Mouse (Mus musculus): ENCODE results near the gene Ubn1.

Ubn1 gene

GRCm38 (mm10) chr16:5071974-5072373 lies 22.1 kb downstream of the Ubn1 start:
- DNase-seq (ENCODE audit: low read depth, low spot score): no peak

DNA sequence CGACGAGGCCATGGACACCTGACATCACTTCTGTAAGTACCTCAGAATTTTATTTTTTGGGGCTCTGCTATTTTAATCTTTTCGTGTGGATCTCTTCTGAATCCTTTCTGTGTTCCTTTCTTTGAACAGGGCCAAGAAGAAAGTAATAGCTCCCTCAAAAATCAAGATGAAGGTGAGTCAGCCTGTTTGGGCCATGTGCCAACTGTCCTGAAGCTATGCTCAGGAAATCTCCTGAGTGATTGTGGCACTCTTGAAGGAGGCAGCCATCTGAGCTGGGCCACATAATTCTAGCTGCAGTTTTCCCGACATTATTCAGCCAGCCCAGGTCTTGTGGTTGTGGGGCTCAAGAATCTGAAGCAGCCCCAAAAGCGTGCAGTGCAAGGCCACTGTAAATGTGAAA lies 24.5 kb downstream of the Ubn1 start:
- no peak for DNase-seq (ENCODE audit: low read depth, low spot score)

DNA sequence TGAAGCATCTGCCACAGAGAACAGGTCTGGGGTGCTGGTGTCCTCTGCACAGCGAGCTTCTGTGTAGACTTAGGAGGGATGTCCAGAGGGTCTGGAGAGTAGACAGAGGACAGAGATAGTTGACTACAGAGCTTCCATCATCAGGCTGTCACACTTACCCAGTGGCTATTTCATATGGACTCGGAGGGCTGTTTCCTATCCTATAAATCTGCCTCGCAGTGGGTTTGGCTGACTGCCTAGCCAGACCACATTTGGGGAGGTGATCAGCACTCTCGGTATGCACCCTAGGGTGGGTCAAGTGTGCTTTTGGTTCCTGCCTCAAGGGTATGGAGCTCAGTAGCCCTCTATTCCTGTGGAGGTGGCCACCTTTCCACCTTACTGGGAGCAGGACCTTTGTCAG lies 35.3 kb downstream of the Ubn1 start:
- no peak for DNase-seq (ENCODE audit: low read depth, low spot score)

- no peak for DNase-seq (ENCODE audit: low read depth, low spot score)
These were observed 36.3 kb downstream of the Ubn1 start for GRCm38 (mm10) chr16:5086179-5086578.

DNA sequence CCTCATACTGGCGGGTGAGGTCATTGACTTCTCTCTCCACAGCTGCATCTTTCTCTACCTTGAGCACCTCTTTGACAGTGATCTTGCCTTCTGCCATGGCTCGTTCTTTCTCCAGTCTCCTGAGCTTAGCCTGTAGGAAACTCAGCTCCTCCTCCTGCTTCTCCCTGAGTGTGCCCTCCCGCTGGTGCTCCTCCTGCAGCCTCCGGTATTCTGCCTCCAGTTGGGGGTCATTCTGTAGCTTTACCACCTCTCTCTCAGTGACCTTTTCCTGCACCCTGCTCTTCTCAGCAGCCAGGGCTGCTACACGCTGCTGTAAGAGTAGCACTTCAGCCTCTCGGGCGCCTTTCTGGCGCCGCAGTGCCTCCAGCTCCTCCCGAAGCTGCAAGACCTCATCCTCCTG lies 39.2 kb downstream of the Ubn1 start:
- DNase-seq (ENCODE audit: low read depth, low spot score): peak; percentile 23

- DNase-seq (ENCODE audit: low read depth, low spot score): no peak
These were observed 43.4 kb downstream of the Ubn1 start for GRCm38 (mm10) chr16:5093285-5093684.

DNA sequence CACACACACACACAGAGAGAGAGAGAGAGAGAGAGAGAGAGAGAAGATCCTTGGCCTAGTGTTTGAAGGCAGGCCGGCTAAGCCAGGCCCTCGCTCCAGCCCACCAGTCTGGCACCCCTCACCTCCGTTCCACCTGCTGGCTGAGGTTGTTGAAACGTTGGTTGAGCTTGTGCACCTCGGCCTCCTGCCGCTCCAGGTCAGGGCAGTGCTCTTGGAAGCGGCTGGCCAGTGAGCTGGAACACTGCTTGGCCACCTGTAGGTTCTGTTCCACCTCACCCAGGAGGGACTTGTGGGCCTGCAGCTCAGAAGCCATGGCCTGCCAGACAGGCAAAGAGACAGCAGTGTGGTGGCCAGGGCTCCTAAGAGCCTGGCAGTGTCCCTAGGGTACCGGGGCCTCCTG lies 46.6 kb downstream of the Ubn1 start:
- no peak for DNase-seq (ENCODE audit: low read depth, low spot score)

DNA sequence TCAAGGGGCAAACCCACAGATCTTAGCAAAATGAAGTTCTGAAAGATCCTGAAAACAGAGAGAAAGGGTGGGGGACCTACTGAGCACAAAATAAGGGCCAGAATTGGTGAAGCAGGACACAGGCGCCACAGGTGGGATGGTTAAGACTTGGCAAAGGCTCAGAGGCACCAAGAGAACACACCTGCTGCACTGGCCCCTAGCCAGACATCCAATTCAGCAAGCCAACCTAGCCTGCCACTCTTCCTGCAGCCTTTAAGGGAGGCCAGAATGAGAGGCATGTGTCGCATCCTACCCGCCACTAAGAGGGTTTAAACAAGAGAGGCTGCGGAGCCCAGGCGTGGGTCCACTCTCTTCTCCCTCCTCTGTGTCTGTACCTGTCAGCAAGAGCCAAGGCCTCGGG lies 51.1 kb downstream of the Ubn1 start:
- peak; percentile 7 for DNase-seq (ENCODE audit: low read depth, low spot score)

DNA sequence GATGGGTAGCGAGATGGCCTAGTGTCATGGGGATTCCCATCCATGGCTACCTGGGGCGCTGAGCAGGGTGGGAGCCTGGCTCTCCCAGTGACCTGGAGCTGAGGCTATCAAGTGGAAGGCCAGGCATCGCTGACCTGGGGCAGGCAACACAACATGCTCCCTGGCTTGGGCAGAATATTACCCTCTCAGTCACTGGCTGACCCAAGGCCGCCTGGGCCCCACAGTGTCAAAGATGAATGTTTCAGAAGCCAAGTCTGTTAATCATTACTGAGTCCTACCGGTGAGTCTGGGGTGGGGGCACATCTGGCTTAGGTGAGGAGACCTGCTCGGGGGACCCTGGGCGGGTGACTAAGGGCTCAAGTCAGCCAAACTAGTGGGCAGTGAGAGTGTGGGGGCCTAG lies 60.0 kb downstream of the Ubn1 start:
- no peak for DNase-seq (ENCODE audit: low read depth, low spot score)

DNA sequence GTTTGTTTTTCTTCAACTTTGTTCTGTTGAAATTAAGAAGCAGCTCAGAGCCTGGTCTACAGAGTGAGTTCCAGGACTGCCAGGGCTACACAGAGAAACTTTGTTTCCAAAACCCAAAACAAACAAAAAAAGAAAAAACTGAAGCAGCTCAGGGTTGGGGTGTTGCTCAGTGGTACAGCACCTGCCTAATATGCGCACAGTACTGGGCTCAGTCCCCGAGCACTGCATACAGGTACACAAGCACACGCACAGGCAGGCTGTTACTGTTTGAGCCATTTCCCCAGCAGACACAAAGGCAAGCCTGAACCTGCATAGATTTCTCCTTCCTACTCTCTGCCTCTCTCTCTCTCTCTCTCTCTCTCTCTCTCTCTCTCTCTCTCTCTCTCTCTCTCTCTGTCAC lies 61.2 kb downstream of the Ubn1 start:
- DNase-seq (ENCODE audit: low read depth, low spot score): no peak

- DNase-seq (ENCODE audit: low read depth, low spot score): no peak
These were observed 63.2 kb downstream of the Ubn1 start for GRCm38 (mm10) chr16:5113002-5113550.

DNA sequence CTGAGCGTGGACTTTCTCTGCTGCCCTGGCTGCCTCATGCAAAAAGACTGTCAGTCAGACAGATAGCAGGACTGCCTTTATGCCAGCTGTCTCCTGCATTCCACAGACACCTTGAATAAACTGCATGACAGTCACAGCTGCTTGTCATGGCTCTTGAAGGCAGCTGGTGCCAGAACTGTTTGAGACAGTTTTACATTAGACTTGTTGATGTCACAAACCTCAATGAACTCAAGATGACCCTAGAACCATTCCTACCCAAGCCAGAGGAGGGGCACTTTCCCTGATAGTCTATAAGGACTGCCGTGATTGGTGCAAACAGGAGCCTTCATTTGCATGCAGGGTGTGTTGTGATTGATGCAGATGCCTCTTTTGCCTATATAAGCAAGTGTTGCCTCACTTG lies 63.7 kb downstream of the Ubn1 start:
- peak; percentile 67 for DNase-seq (ENCODE audit: low read depth, low spot score)

DNA sequence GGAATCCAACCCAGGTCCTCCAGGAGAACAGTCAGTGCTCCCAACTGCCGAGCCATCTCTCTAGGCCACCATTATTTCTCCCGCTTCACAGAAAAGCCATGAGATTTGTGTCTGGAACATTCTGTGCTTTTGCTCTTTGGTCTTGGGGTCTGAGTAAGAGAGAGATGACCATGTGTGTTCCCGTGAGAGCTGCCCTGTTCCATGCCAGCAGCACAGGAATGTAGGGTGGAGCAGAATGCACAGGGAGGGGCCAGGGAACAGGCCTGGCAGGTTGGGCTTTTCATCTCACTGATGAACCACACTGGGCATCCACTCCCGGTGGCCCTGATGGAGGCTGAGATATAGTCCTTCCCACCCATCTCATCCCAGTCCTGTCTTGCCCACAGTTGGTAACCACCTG lies 69.5 kb downstream of the Ubn1 start:
- no peak for DNase-seq (ENCODE audit: low read depth, low spot score)

- DNase-seq (ENCODE audit: low read depth, low spot score): no peak
These were observed 70.0 kb downstream of the Ubn1 start for GRCm38 (mm10) chr16:5119845-5120244.

DNA sequence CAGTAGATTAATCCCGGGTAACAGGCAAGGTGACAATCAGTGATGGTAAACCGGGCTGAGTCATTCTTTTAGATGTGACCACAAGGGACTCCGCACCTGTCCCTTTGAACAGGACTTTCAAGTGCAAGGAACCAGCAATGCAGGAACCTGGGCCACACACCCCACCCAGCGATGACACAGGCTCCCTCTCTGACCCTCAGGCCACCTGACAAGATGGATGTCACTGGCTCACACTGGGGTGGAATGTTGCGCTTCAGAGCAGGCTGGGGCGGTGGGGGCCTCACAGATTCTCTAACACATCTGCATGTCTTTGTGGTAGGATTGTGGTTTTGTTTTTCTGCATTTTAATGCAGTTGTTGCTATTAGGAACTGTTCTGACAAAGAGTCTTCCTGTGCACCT lies 73.6 kb downstream of the Ubn1 start:
- DNase-seq (ENCODE audit: low read depth, low spot score): no peak

- no peak for DNase-seq (ENCODE audit: low read depth, low spot score)
These were observed 80.3 kb downstream of the Ubn1 start for GRCm38 (mm10) chr16:5130196-5130595.

GRCm38 (mm10) chr16:5130766-5131165 lies 80.9 kb downstream of the Ubn1 start:
- no peak for DNase-seq (ENCODE audit: low read depth, low spot score)

DNA sequence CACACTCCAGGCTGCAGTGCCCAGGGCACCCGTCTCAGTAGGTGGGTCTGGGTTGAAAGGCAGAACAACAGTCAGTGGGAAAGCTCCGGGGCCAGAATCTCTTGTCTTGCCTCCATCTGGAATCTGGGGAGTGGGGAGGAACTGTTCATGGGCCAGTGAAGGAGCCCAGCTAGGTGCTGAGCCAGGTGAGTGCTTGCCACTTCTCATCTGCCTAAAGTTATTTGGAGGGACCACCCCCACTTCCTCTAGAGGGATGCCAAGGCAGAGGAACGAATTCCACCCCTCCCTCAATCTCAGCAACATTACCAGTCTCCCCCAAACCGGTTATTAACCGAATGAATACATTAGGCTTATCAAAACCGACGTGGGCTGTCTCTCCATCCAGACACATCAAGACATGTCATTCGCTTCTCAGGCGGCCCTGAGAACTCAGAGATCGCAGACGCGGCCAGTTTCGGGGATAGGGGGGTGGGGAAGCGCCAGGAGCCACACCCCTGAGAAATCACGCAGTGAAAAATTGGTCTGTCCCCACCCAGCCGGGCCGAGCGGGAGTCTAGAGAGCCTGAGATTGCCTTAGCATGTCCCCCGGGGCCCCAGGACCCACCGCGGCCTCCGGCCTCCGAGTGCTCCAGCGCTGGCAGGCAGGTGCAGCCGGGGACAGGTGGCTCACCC lies 81.5 kb downstream of the Ubn1 start:
- peak; percentile 21 for DNase-seq (ENCODE audit: low read depth, low spot score)

GRCm38 (mm10) chr16:5132401-5132801 lies 82.5 kb downstream of the Ubn1 start, which contains the start of gene Ppl:
TSS of gene Ppl (minus strand) at chr16:5132421.
- DNase-seq (ENCODE audit: low read depth, low spot score): peak; percentile 79

DNA sequence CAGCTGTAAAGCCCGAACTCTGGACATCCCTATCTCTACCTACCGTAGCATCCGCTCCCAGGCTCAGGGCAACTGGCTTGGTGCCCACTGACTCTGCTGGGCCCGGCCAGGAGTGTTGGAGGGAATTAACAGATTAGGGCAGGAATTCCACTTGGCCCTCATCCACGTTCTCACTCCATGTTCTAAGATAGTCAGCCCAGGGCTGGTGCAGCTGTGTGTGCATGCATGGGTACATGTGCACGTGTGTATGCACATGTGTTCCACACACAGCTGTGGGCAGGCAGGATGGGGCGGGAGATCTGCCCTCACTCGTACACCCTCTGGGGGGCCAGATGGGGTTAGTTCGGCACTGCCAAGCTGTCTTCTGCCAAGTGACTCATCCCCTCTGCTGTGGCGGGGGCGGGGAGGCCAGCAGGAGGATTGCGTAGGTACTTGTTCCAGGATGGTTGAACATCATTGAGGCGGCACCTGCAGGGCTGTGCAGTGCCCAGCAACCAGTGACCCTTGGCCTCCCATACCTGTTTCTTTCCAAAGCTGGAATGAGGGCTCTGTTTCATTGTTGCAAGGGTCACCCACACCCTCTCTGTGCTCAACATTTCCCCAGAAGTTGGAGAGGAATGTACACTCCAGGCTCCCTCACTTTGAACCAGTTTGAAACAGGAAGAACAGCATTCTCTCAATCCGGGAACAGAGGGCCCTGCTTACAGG lies 84.9 kb downstream of the Ubn1 start:
- DNase-seq (ENCODE audit: low read depth, low spot score): no peak

DNA sequence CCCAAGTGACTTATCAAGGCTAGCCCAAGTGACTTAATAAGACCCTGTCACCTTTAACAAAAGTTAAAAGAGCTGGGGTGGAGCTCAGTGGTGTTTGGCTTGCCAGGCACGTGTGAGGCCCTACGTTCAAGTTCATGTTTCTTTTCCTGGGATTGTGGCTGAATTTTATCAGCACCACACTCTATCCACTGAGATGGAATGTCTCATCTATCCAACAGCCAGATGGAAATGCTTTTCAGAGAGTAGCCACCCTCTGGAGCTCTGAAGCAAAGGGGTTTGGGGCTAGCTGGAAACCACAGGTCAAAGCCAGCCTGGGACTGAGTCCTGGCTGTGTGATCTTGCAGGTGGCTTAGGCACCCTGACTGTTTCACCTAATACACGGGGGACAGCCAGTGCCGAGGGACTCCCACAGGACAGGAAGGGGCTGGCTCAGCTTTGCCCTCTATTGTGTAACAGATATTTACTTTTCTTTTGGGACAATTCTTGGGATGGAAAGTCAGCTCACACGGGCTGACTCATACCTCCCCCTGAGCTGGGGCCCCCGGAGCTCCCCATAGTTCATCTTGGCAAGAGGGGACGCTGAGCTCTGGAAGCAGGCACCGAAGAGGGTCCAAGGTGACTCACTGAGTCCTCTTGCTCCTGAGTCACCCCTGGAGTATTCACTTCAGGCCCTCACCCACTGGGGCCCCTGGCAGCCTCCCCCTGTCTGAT lies 85.8 kb downstream of the Ubn1 start:
- DNase-seq (ENCODE audit: low read depth, low spot score): no peak
